Mouse (Mus musculus) midbrain, embryonic 11.5 days (tissue): ENCODE measurements around the gene Hoxb6. TPM values are rescaled to one million over a fixed set of nuclear protein-coding genes. Genes with fewer than 3 reads are reported as not detected.
A peak's percentile ranks its signal among the peaks of the same experiment; 100 is the strongest.

Experiments
- ATAC-seq: fragments of 200-750 bp; cut with Nextera tagmentation; 2 replicates; pipeline ENCODE4 v1.8.0; 2017; ENCODE audit warnings: moderate TSS enrichment, moderate library complexity; ENCODE audit not compliant: low FRiP score
- DNase-seq: peaks from one replicate; pipeline ENCODE4 v3.0.0; 2015; ENCODE audit warnings: low spot score; ENCODE audit errors: missing footprints
- H3K27ac ChIP-seq: fragments of 300-500 bp; sonication (generic); 2 replicates; pipeline ENCODE4 v1.5.1; 2014; ENCODE audit warnings: low read depth, low read length
- H3K27me3 ChIP-seq: fragments of 300-500 bp; sonication (generic); 2 replicates; pipeline ENCODE4 v1.6.1; 2014; ENCODE audit warnings: mild to moderate bottlenecking, low read length, moderate library complexity, mixed read lengths; ENCODE audit not compliant: control insufficient read depth, insufficient read depth
- H3K36me3 ChIP-seq: fragments of 300-500 bp; sonication (generic); 2 replicates; pipeline ENCODE4 v1.6.1; 2014; ENCODE audit warnings: mild to moderate bottlenecking, low read length, moderate library complexity, mixed read lengths; ENCODE audit not compliant: control insufficient read depth, insufficient read depth
- H3K4me1 ChIP-seq: fragments of 300-500 bp; sonication (generic); 2 replicates; pipeline ENCODE4 v1.6.1; 2014; ENCODE audit warnings: low read length; ENCODE audit not compliant: control insufficient read depth, insufficient read depth
- H3K4me2 ChIP-seq: fragments of 300-500 bp; sonication (generic); 2 replicates; pipeline ENCODE4 v1.6.1; 2014; ENCODE audit warnings: mild to moderate bottlenecking, moderate library complexity
- H3K4me3 ChIP-seq: fragments of 300-500 bp; sonication (generic); 2 replicates; pipeline ENCODE4 v1.5.1; 2014; ENCODE audit warnings: low read depth, low read length
- H3K9ac ChIP-seq: fragments of 300-500 bp; sonication (generic); 2 replicates; pipeline ENCODE4 v1.6.1; 2014; ENCODE audit warnings: low read length
- H3K9me3 ChIP-seq: fragments of 300-500 bp; sonication (generic); 2 replicates; pipeline ENCODE4 v1.6.1; 2016; ENCODE audit warnings: low read length; ENCODE audit not compliant: control insufficient read depth
- WGBS: fragments of 180-500 bp; shearing (Covaris S2); extraction: QIAGEN DNeasy Blood & Tissue Kit; methylation state at CpG from one replicate; pipeline ENCODE4 v1.1.7; 2014; 5-methylcytosine and 5-hydroxymethylcytosine counted together
- polyA plus RNA-seq: library from polyadenylated mRNA; unstranded; fragments of >200 nt; fragmentation: Nextera tagmentation; extraction: Ambion mirVana; gene quantifications from 2 replicates; pipeline ENCODE4 v1.2.1, GENCODE M21; 2014

Gene Hoxb6
- polyA plus RNA-seq, 1 experiment from 2014 or later, result not detected

DNA sequence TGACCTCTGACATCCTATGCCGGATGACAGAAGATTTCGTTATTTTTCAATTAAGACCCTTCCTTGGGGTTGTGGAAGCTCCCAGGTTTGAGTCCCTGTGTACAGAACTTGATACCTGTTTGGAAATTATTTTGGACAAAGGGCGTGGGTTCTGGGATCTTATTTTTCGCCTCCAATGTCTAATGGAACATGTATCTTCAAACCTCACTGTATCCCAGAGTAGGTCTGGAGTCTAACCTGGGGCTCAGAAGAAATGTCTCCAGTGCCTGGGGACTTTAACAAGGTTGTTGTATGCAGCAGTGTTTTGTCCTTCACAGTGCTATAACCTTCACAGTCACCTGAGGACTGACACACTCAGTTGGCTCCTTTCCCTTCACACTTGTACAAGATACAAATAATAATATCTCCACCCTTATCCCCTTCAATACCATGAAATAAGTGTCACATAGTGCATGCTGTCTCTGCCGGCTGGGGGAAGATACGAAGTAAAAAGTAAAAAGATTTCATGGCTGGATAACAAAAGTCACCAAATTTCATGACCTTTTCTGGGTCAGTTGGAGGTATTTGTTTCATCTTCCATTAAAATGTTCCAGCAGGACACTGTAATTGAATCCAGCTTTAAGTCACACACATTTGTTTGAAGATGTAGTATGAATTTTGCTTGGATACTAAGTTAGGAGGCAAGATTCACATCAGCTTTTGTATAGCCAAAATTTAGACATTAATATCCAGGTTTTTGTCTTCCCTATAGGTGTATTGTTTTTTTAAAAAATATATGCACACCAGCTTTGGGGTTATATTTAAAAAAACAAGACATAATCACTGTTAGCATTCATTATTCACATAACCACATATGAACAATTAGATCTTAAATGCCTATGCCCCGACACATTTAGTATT lies 25.0 kb upstream of the Hoxb6 start:
- no peak overlapping the region for H3K4me3 ChIP-seq

DNA sequence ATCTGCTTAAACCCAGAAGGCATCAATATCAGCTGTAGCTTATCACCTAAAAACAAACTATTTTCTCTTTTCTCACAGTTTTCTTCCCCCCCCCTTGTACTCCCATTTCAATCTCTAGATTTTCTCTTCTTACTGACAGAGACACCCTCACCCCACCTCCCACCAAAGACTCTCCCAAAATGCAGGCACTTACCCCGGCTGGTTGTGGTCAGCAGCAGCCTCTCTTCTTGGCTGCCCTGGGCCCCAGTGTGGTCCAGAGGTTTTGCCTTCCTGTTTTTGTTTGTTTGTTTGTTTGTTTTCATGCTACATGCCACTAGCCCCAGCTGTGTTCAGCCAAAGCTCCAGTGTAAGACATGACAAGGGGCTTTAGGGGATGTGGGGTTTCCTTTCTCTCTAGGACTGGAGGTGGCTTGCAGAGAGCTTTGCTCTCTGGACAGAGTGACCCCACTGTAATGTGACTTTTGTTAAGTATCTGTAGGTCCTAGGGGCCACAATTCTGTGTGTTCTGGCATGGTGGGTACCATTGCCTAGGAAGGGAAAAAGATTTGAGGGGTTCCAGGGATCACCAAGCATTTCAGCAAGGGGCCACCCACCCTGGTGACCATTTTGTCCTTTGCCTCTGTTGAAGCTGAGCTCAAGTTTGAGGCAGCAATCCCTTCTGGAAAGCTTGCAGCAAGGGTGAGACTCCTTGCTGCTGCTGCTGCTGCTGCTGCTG lies 24.1 kb upstream of the Hoxb6 start:
- H3K4me2 ChIP-seq, result no peak overlapping the region
- H3K9me3 ChIP-seq, result no peaks in the 10 kb centered on the region
- WGBS, result 4% methylated on average over 1 of the region's 1 CpGs
- H3K4me3 ChIP-seq, result no peak overlapping the region
- DNase-seq, result peak; percentile 94
- peaks cover 98% of the 10 kb centered on the region for H3K27me3 ChIP-seq
- no peak overlapping the region for H3K9ac ChIP-seq
- H3K36me3 ChIP-seq, result no peaks in the 10 kb centered on the region
- no peak for ATAC-seq
- H3K4me1 ChIP-seq, result peaks cover 4% of the 10 kb centered on the region; the same call in 1 of the 2 replicates
- no peak overlapping the region for H3K27ac ChIP-seq

More for the DNA sequence above, 25.0 kb upstream of the Hoxb6 start:
- peaks cover 4% of the 10 kb centered on the region; the same call in 1 of the 2 replicates for H3K4me1 ChIP-seq
- peaks cover 98% of the 10 kb centered on the region for H3K27me3 ChIP-seq
- H3K9ac ChIP-seq, result no peak overlapping the region
- WGBS, result 8% methylated on average over 7 of the region's 7 CpGs
- no peak overlapping the region for H3K4me2 ChIP-seq
- DNase-seq (peak; percentile 94), ATAC-seq (no peak)
- no peak overlapping the region for H3K27ac ChIP-seq
- no peaks in the 10 kb centered on the region for H3K9me3 ChIP-seq
- H3K36me3 ChIP-seq, result no peaks in the 10 kb centered on the region

DNA sequence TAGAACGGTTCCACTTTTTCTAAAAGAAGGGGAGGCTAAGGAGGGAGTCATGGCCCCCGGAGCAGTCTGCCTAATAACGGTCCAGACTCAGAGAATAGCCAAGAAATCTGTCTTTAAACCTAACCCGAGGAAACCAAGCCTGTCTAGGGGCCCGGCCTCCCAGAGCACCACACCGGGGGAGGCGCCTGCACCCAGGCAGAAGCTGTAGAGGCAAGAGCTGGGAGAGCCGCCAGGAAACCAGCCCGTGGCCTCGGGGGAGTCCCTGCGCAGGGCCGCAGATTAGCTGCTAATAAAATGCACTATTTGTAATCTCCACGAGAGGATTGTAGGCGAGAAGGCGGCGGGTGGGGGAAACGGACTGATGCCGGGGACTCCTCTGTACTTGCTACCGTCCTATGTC lies 22.4 kb upstream of the Hoxb6 start:
- no peak overlapping the region for H3K9ac ChIP-seq
- peaks cover 98% of the 10 kb centered on the region for H3K27me3 ChIP-seq
- no peaks in the 10 kb centered on the region for H3K9me3 ChIP-seq
- under 1% methylated on average over 19 of the region's 19 CpGs for WGBS
- H3K4me1 ChIP-seq, result peaks cover 4% of the 10 kb centered on the region; the same call in 1 of the 2 replicates
- H3K27ac ChIP-seq, result no peak overlapping the region
- H3K4me2 ChIP-seq, result no peak overlapping the region
- no peaks in the 10 kb centered on the region for H3K36me3 ChIP-seq
- no peak for DNase-seq
- ATAC-seq, result no peak
- H3K4me3 ChIP-seq, result no peak overlapping the region

DNA sequence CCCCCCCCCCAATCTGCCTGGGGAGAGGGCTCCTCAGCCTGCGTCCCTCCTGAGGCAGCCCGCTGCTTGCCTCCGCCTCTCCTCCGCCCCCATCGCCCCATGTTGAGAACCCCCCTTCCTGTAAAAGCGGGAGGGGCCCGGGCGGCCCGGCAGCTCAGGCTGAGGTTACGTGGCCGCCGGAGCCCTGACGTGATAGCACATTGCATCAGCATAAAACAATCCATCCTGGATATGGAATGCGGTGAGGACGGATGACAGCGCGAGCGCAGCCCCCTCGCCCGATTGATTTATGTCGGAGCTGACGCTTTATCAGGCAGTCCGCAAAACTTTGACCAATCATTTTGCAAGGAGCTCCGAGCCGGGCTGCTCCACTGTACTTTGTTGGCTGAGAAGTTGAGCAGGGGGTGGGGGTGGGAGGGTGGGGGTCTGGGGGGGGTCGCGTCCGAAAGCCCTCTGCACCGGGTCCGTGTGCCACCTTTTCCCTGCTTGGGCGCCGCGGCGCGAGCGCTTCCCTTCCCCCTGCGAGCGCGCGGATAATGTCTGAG lies 21.2 kb upstream of the Hoxb6 start, which contains the start of gene Hoxb9:
Hoxb9 (plus strand) TSS at position 462 of the 545 bp plus-strand sequence.
- Histone ChIP-seq H3K9ac (no peak within 1 kb of the TSS), H3K9me3 (no peaks in the 10 kb centered on the region), H3K4me3 (no peak within 1 kb of the TSS), H3K4me1 (peaks cover 4% of the 10 kb centered on the region; the same call in 1 of the 2 replicates), H3K27me3 (peaks cover 98% of the 10 kb centered on the region), H3K4me2 (no peak within 1 kb of the TSS), H3K27ac (no peak within 1 kb of the TSS), H3K36me3 (no peaks in the 10 kb centered on the region)
- under 1% methylated on average over 37 of the region's 40 CpGs for WGBS
- ATAC-seq (no peak), DNase-seq (no peak)

DNA sequence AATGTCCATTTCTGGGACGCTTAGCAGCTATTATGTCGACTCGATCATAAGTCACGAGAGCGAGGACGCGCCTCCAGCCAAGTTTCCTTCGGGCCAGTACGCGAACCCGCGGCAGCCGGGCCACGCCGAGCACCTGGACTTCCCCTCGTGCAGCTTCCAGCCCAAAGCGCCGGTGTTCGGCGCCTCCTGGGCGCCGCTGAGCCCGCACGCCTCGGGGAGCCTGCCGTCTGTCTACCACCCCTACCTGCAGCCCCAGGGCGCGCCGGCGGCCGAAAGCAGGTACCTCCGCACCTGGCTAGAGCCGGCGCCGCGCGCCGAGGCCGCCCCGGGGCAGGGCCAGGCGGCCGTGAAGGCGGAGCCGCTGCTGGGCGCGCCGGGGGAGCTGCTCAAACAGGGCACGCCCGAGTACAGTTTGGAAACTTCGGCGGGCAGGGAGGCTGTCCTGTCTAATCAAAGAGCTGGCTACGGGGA lies 20.7 kb upstream of the Hoxb6 start:
- Histone ChIP-seq H3K4me1 (peaks cover 4% of the 10 kb centered on the region; the same call in 1 of the 2 replicates), H3K36me3 (no peaks in the 10 kb centered on the region), H3K4me3 (no peak overlapping the region), H3K9me3 (no peaks in the 10 kb centered on the region), H3K4me2 (no peak overlapping the region), H3K9ac (no peak overlapping the region), H3K27ac (no peak overlapping the region), H3K27me3 (peaks cover 98% of the 10 kb centered on the region)
- ATAC-seq (no peak), DNase-seq (no peak)
- WGBS, result under 1% methylated on average over 52 of the region's 52 CpGs

DNA sequence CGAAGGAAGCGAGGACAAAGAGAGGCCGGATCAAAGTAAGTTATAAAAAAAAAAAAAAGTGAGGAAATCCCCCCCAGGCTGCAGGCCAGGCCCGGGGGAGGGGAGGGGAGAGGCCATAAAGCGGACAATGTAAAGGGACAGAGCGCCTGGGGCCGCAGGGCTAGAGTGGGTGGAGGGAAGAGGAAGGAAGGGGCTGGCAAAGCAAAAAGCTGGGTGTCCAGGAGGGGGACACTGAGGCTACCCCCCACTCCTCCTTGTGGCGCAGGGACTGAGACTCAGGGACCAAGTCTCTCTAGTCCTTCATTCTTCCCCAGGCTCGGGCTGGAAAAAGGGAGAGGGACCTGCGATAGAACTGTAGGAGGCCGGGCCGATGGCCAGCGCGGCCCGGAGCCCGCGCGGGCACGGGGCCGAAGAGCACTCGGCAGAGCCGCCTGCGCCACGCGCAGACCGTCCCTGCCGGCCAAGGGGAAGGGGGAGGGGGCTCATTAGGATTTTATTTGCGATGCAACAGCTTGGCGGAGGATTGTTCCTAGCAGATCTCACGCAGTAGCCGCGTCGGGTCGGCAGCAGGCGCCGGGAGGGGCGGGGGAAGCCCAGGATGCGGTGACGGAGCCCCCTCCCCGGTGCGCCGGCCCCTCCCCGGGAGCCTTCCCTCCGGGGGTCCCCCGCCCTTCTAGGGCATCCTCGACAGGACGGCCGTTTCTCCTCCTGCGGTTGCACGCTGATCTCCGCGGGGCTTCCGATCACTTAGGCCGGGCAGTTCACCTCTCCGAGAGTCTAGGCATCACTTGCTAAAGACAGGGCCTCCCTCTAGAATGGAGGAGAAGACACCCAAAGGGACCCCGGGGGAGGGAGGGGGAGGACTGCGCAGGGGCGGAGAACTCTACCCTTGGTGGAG lies 20.0 kb upstream of the Hoxb6 start:
- Histone ChIP-seq H3K9ac (no peak overlapping the region), H3K4me3 (no peak overlapping the region), H3K4me2 (no peak overlapping the region), H3K27me3 (peaks cover 98% of the 10 kb centered on the region), H3K36me3 (no peaks in the 10 kb centered on the region), H3K27ac (no peak overlapping the region), H3K4me1 (peaks cover 4% of the 10 kb centered on the region; the same call in 1 of the 2 replicates), H3K9me3 (no peaks in the 10 kb centered on the region)
- ATAC-seq, result no peak
- WGBS, result under 1% methylated on average over 58 of the region's 58 CpGs
- DNase-seq, result no peak

DNA sequence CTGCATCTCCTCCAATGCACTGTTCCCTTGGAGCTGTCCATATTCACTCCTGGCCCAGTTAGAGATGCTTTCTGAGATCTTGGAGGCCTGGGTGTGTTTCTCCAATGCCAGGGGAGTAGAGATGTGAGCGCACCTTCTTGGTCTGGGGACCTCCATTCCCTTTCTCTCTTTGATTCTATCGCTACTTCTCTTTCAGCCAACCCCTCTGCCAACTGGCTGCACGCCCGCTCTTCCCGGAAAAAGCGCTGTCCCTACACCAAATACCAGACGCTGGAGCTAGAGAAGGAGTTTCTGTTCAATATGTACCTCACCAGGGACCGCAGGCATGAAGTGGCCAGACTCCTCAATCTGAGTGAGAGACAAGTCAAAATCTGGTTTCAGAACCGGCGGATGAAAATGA lies 17.8 kb upstream of the Hoxb6 start:
- Histone ChIP-seq H3K9ac (no peak overlapping the region), H3K4me3 (no peak overlapping the region), H3K36me3 (no peaks in the 10 kb centered on the region), H3K27ac (no peak overlapping the region), H3K27me3 (peaks cover 100% of the 10 kb centered on the region), H3K9me3 (no peaks in the 10 kb centered on the region), H3K4me2 (no peak overlapping the region), H3K4me1 (peaks cover 4% of the 10 kb centered on the region; the same call in 1 of the 2 replicates)
- ATAC-seq (no peak), DNase-seq (no peak)
- WGBS, result 2% methylated on average over 10 of the region's 10 CpGs

DNA sequence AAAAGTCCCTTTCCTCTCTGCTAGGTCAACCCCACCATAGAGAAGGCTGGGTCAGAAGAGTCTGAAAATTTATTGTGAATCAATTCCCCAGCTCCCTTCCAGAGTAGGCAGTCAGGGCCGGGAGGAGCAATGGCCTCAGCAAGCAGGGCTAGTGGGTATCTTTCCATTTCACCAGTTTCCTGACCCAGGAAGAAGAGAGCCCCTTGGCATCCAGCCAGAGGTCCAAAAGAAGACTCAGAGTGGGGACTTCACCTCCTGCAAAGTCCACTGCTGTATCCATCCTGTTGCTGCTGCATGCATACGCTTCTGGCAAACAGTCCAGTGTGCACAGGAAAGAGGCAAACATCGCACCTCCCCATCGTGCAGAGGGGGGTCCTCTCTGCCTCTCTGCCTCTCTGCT lies 16.4 kb upstream of the Hoxb6 start:
- Histone ChIP-seq H3K4me1 (peaks cover 4% of the 10 kb centered on the region; the same call in 1 of the 2 replicates), H3K9me3 (no peaks in the 10 kb centered on the region), H3K36me3 (no peaks in the 10 kb centered on the region), H3K27me3 (peaks cover 100% of the 10 kb centered on the region), H3K4me2 (no peak overlapping the region), H3K9ac (no peak overlapping the region), H3K27ac (no peak overlapping the region), H3K4me3 (no peak overlapping the region)
- no peak for ATAC-seq
- 16% methylated on average over 4 of the region's 4 CpGs for WGBS
- no peak for DNase-seq
